Mouse (Mus musculus) left cerebral cortex, adult 2 months (tissue): ENCODE results near the gene Arhgap10. TPM values are rescaled to one million over a fixed set of nuclear protein-coding genes. Genes with fewer than 3 reads are reported as not detected.

Source experiments
- DNase-seq, 2 experiments: peaks; one replicate each; pipeline ENCODE4 v3.0.0; 2021 to 2022; ENCODE audit warnings: low spot score in 2 of 2, mixed read lengths in 1 of 2; ENCODE audit errors: extremely low spot score in 1 of 2
- H3K27ac ChIP-seq: fragments of 200-600 bp; 2 replicates; pipeline ENCODE4 v1.8.1; 2022
- H3K4me3 ChIP-seq: fragments of 200-600 bp; 2 replicates; pipeline ENCODE4 v1.8.1; 2022
- CTCF ChIP-seq: fragments of 200-600 bp; IDR thresholded peaks from 2 replicates; pipeline ENCODE4 v1.8.1; 2022; ENCODE audit warnings: antibody characterized with exemption, mild to moderate bottlenecking, moderate library complexity
- intact Hi-C: fragments of 180-260 bp; cut with DNase I; formaldehyde crosslinking; loops from one replicate; pipeline ENCODE4 v1.15.1; 2025
- total RNA-seq, 2 experiments: library from RNA; stranded (reverse); gene quantifications; 2 replicates each; pipeline ENCODE4 v1.2.3; 2021

Arhgap10 gene
- total RNA-seq, 2 experiments from 2014 or later: 39.2 to 40.1 TPM

DNA sequence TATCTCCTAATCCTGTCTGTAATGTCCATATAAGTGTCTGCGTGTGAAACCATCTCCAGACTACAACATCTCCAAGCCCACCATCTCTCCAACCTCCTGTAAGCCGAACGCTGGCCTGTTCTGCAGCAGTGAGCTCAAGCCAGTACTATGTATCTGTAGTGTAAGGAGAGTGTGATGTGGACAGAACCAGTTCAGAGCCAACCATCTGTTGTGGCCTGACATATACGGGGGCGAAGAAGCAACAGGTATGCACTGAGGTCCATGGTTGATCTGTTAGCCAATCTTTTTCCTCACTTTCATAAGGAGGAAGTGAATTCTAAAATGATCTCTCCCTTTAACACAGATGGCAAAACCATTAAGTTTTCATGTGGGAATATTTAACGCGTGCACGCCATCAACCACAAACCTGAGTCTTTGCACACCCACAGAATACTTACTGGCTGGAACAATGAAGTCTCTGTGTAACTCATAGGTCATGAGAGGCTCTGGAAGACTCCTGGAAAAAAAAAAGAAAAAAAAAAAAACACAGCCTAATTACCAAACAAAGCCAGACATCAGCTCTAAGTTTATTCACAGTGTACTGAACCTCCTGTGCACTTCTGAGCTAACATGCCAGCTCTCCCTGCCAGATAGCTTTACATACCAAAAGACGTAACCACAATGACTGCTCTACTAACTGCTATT is 166.4 kb downstream of the Arhgap10 start:
- intact Hi-C loops: no loop called here
- H3K27ac ChIP-seq: no peak overlapping the region
- no peak for TF ChIP-seq CTCF
- no peak for DNase-seq
- no peak overlapping the region for H3K4me3 ChIP-seq

DNA sequence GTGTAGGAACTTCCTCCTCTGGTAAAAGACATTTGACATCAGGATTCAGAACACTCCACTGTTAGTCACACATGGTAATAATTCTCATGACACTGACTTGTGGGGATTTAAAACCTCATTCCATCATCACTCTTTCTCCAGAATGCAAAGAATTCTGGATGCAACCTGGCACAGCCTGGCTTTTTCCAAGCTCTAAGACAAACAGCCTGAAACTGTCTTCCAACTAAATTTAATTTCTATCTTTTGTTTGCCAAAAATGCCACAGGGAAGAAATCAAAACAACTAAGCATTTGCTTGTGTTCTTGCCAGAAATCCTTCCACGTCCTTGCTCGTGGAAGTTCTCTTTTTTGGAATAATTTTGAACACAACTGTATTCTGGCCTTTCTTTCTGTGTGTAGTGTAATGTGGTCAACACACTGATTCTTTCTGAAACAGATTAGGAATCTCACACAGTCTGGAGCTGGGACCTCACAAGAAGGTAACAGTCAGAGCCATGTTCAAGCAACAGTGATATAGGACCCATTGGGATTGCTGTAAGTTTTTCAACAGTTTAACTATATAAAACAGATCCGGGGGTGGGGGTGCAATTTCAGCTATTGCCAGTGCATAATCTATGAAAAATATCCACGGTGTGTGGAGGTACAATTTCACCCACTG is 167.5 kb downstream of the Arhgap10 start:
- no peak for DNase-seq
- no peak overlapping the region for H3K4me3 ChIP-seq
- intact Hi-C loops: no loop called here
- no peak overlapping the region for H3K27ac ChIP-seq
- TF ChIP-seq CTCF: no peak

DNA sequence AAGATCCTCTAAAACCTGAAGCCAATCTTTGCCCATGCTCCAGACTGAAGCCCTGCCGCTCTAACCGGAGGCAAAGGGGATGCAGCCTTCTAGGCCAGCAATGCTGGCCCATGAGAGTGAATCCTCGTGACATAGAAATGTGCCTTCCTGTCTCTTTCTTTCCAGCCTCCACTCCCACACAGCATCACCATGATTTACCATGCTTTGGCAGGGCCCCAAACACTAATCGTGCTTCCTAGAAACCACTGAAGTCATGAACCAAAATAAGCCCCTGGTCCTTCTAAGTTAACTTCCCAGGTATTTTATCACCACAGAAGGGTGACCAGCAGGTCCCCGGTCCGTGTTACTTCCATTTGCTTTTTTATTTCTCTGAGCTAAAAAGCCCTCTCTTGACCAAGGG is 173.8 kb downstream of the Arhgap10 start:
- no peak overlapping the region for H3K27ac ChIP-seq
- DNase-seq: no peak
- no peak for TF ChIP-seq CTCF
- H3K4me3 ChIP-seq: no peak overlapping the region
- intact Hi-C loops: loop anchor here (10.0 kb wide), 1 partner anchor 189 kb away; no protein-coding TSS in a partner anchor

DNA sequence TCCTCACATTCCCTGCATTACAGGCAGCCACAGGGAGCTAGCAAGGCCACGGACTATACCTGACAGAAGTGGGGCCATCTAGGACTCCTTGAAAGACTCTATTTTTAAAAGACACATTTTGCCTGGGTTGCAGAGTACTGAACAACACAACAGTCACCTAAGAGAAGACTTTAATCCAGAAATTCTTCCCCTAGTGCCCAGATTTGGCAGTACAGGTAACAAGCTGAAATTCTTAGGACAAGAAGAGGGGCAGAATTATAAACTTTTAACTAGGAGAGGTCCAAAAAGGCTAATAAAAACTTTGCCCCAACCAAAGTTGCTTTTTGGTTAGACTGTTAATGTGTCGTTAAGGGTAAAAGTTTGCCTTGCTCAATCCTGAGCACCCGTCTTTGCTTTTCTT is 174.4 kb downstream of the Arhgap10 start:
- DNase-seq: no peak
- peak; percentile 35 for TF ChIP-seq CTCF
- Histone ChIP-seq H3K4me3 (no peak overlapping the region), H3K27ac (no peak overlapping the region)
- intact Hi-C loops: loop anchor here (10.0 kb wide), 1 partner anchor 189 kb away; no protein-coding TSS in a partner anchor

DNA sequence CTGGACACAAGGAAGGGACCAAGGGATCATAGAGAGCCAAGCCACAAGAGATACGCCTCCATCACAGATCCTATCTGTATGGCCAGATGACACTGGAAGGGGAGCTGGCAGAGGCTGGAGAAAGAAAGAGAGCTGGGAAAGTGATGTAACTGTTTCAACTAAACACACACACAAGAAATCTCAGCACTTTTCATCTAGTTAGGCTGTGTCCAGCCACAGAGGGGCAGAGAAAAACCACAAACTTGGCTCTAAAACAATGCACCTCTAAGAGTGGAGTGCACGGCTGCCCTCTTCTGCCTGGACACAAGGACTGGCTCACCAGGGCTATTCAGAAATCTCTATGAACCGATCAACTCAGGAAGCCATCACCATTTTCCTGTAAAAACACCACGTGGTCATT is 175.6 kb downstream of the Arhgap10 start:
- TF ChIP-seq CTCF: peak; percentile 14; the same call in 1 of the 2 replicates
- H3K4me3 ChIP-seq: no peak overlapping the region
- DNase-seq: no peak
- intact Hi-C loops: loop anchor here (10.0 kb wide), 1 partner anchor 187 kb away; no protein-coding TSS in a partner anchor
- H3K27ac ChIP-seq: no peak overlapping the region

DNA sequence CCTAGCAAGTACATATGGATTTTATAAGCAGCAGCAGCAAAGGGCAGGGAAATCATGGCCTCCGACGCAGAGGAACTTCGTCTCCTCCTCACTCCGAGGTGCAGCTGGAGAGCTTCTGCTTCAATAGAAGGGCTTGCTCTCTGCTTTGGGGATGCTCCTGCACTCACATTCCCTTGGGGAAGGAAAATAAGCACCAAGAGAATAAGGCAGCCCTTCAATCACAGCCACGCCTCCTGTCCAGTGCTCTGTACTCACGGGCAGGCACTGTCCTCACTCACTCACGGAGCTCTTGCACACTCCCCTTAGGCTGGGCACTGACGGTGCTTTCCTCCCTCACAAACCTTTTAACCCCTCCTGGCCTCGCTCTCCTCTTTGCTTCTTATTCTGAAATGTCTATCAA is 176.4 kb downstream of the Arhgap10 start:
- intact Hi-C loops: loop anchor here (10.0 kb wide), 1 partner anchor 187 kb away; no protein-coding TSS in a partner anchor
- Histone ChIP-seq H3K4me3 (no peak overlapping the region), H3K27ac (no peak overlapping the region)
- TF ChIP-seq CTCF: no peak
- DNase-seq: no peak

DNA sequence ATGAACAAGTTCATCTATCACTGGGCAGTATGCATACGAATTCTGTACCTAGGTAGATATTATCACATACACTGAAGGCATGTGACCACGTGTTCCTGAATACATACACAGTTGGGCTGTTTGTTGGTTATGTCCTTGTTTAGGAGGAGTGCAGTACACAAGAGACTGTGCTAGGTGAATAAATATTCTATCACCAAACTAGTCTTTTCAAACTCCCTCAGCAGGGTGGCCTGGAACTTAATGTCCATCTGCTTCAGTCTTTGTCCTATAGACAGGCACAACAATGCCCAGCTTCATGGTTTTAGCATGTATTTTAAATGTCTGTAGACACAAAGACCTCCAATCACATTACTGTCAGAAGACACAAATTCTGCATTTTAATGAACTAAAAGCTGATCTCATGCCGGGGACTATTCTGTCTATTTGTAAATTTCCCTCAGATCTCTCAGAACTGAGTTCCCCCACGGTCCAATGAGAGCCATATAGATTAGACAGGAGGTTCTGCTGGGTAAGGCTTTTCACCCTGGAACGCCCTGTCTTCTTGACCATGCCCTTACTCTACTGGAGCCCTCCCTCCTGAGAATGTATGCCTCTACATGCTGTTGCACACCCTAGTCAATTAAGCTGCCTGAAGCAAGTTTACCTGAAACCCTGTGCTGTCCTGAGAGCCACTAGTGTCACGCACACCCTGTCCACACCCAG is 177.6 kb downstream of the Arhgap10 start:
- DNase-seq: no peak
- Histone ChIP-seq H3K4me3 (no peak overlapping the region), H3K27ac (no peak overlapping the region)
- no peak for TF ChIP-seq CTCF
- intact Hi-C loops: loop anchor here (10.0 kb wide), 1 partner anchor 185 kb away; no protein-coding TSS in a partner anchor

DNA sequence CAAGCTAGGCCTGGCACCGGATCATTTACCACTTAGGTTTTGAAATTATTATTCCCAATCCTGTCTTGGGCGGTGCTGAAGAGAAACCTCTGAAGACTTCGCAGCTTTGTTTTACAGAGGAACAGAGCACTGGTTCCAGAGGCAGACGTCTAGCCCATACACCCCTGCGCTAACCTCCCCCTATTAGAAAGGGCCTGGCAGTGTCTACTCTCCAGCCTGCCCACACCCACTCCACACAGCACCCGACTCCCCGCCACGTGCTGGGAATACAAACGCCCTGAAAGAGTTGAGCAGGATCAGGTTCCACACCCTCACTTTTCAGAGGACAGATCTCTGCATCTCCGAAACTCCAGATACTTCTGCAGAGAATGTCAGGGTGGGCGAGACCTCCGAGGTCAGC is 180.5 kb downstream of the Arhgap10 start:
- intact Hi-C loops: no loop called here
- H3K4me3 ChIP-seq: no peak overlapping the region
- TF ChIP-seq CTCF: no peak
- DNase-seq: no peak
- H3K27ac ChIP-seq: no peak overlapping the region

DNA sequence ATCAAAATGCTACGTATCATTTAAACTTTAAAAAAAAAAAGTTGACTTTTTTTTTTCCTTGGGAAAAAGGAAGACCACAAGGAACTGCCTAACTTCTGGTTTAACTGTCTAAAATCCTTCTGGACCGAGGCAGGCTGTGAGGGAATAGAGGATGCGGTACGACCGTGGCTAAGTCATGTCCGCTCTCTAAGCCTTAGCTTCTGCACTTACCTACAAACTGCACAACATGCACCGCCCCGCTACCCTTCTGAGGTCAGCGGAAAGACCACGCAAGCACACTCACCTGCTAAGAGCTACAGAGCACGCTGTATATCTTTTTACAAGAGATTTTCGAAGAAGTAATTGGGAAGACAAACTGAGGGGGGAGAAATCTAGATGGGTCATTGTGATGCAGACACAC is 186.6 kb downstream of the Arhgap10 start:
- TF ChIP-seq CTCF: no peak
- intact Hi-C loops: no loop called here
- DNase-seq: no peak
- no peak overlapping the region for H3K4me3 ChIP-seq
- no peak overlapping the region for H3K27ac ChIP-seq

DNA sequence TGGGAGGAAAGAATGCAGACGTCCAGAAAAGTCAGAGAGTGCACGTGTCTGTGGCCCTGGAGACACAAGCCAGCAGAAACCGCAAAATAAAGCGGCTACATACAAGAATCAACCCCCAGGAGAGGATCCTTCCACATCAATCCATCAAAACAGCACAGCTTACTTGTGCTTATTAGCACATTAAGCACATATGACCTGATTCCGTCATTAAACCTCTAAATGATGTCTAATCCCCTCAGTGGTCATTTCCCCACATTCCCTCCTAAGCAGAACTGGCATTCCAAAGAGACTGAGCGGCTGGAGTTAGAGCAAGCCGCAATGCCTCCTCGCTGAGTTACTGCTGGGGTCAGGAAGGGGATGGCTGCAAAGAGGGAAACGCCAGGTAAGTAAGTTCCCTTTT is 187.4 kb downstream of the Arhgap10 start:
- Histone ChIP-seq H3K27ac (no peak overlapping the region), H3K4me3 (no peak overlapping the region)
- intact Hi-C loops: no loop called here
- no peak for DNase-seq
- no peak for TF ChIP-seq CTCF

DNA sequence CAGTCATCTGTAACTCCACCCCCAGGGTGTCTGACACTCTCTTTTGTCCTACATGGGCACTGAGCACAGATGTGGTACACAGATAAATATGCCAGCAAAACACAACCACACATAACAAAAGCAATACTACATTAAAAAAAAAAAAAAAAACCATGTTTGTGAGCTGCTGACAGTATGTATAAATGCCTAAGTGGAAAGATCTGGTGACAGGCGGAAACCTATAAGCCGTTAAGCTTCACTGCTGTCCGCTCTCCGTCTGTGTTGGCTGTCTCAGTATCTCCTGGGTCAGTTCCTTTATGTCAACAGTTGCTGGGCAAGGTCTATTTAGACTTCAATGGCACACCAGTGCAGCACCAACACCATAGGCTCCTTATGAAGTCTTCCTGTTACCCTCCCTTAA is 188.0 kb downstream of the Arhgap10 start:
- H3K27ac ChIP-seq: no peak overlapping the region
- intact Hi-C loops: no loop called here
- H3K4me3 ChIP-seq: no peak overlapping the region
- no peak for TF ChIP-seq CTCF
- DNase-seq: no peak

DNA sequence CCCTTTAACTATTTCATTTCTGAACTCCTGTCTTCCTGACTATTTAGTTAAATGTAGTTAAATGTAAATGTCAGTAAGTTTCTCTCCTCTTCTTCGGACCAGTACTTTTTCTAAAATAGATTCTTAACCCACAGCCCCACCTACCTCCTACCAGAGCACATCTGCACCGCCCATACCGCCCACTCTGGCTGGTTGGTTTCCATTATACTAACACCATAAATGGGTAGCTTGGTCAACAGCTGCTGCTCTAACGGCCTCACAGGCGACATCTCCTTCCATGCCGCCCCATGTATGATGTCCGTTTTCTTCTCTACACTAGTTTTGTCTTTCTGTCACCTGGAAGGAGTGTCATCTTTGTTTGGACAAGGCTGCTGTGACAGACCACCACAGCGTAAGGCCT is 189.3 kb downstream of the Arhgap10 start:
- intact Hi-C loops: no loop called here
- Histone ChIP-seq H3K4me3 (no peak overlapping the region), H3K27ac (no peak overlapping the region)
- DNase-seq: no peak
- no peak for TF ChIP-seq CTCF
